Mouse (Mus musculus) cerebellum, adult 2 months (tissue): ENCODE measurements around the gene Arih1.

Source experiments
- CTCF ChIP-seq: fragments of 200-500 bp; IDR thresholded peaks from 2 replicates; pipeline ENCODE4 v1.5.1; 2011; ENCODE audit warnings: low read depth, mild to moderate bottlenecking, control low read depth, low read length, moderate library complexity, borderline replicate concordance; ENCODE audit not compliant: insufficient read depth
- POLR2A ChIP-seq: fragments of 200-500 bp; IDR thresholded peaks from 2 replicates; pipeline ENCODE4 v1.6.1; 2011; ENCODE audit warnings: low read length, control low read depth, borderline replicate concordance; ENCODE audit not compliant: insufficient read depth

DNA sequence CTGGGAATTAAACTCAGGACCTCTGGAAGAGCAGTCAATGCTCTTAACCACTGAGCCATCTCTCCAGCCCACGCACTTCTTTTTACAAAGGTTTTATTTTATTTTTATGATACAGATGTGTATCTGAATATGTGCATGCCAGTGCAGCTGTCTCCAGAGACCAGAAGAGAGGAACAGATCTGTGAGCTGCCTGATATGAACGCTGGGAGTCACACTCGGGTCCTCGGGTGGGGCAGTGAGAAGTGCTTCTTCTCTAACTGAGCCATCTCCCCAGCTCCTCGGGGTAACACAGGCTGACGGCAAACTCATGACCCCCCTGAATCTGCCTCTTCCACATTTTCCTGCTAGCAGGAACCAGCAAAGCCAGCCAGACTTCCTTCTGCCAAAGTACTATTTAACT, 40.3 kb upstream of the Arih1 start:
- TF ChIP-seq POLR2A, result no peak
- TF ChIP-seq CTCF, result no peak
